Mouse (Mus musculus) intestine, embryonic 14.5 days (tissue): ENCODE data around the gene Kat6b. TPM values are rescaled to one million over a fixed set of nuclear protein-coding genes. Genes with fewer than 3 reads are reported as not detected.
"Not testable (repeated sequence)": the region's sequence is repeated elsewhere in the genome, so short reads cannot be mapped to it uniquely, and the experiment has no call there.

Source experiments
- ATAC-seq: fragments of 200-750 bp; cut with Nextera tagmentation; replicated peaks from 2 replicates; pipeline ENCODE4 v1.8.0; 2017; ENCODE audit warnings: low read depth, moderate number of reproducible peaks, moderate TSS enrichment, moderate library complexity; ENCODE audit not compliant: low FRiP score, low TSS enrichment
- DNase-seq: peaks from one replicate; pipeline ENCODE4 v3.0.0-alpha.2; 2018; ENCODE audit warnings: low spot score
- H3K27ac ChIP-seq: fragments of 300-500 bp; sonication (generic); 2 replicates; pipeline ENCODE4 v1.5.1; 2014; ENCODE audit warnings: low read depth, mild to moderate bottlenecking, control low read depth
- H3K27me3 ChIP-seq: fragments of 300-500 bp; sonication (generic); replicated peaks from 2 replicates; pipeline ENCODE4 v1.6.1; 2014; ENCODE audit warnings: low read length, control low read depth; ENCODE audit not compliant: control insufficient read depth, insufficient read depth
- H3K36me3 ChIP-seq: fragments of 300-500 bp; sonication (generic); 2 replicates; pipeline ENCODE4 v1.6.1; 2014; ENCODE audit warnings: low read length, control low read depth; ENCODE audit not compliant: control insufficient read depth, insufficient read depth
- H3K4me1 ChIP-seq: fragments of 300-500 bp; sonication (generic); replicated peaks from 2 replicates; pipeline ENCODE4 v1.6.1; 2014; ENCODE audit warnings: low read length, control low read depth, mixed read lengths; ENCODE audit not compliant: control insufficient read depth, insufficient read depth
- H3K4me2 ChIP-seq: fragments of 300-500 bp; sonication (generic); 2 replicates; pipeline ENCODE4 v1.6.1; 2014; ENCODE audit warnings: low read length
- H3K4me3 ChIP-seq: fragments of 300-500 bp; sonication (generic); 2 replicates; pipeline ENCODE4 v1.5.1; 2014; ENCODE audit warnings: low read depth, low read length, control low read depth, mixed read lengths
- H3K9ac ChIP-seq: fragments of 300-500 bp; sonication (generic); 2 replicates; pipeline ENCODE4 v1.6.1; 2014; ENCODE audit warnings: mild to moderate bottlenecking, low read length
- H3K9me3 ChIP-seq: fragments of 300-500 bp; sonication (generic); 2 replicates; pipeline ENCODE4 v1.6.1; 2016; ENCODE audit warnings: low read length, control low read depth; ENCODE audit not compliant: control insufficient read depth
- WGBS: fragments of 180-500 bp; shearing (Covaris S2); extraction: QIAGEN DNeasy Blood & Tissue Kit; methylation state at CpG from one replicate; pipeline ENCODE4 v1.1.7; 2014; 5-methylcytosine and 5-hydroxymethylcytosine counted together
- polyA plus RNA-seq: library from polyadenylated mRNA; unstranded; fragments of >200 nt; fragmentation: Nextera tagmentation; extraction: Ambion mirVana; gene quantifications from 2 replicates; pipeline ENCODE4 v1.2.1, GENCODE M21; 2014

Kat6b gene
- polyA plus RNA-seq, 1 experiment from 2014 or later = 19.6 TPM

DNA sequence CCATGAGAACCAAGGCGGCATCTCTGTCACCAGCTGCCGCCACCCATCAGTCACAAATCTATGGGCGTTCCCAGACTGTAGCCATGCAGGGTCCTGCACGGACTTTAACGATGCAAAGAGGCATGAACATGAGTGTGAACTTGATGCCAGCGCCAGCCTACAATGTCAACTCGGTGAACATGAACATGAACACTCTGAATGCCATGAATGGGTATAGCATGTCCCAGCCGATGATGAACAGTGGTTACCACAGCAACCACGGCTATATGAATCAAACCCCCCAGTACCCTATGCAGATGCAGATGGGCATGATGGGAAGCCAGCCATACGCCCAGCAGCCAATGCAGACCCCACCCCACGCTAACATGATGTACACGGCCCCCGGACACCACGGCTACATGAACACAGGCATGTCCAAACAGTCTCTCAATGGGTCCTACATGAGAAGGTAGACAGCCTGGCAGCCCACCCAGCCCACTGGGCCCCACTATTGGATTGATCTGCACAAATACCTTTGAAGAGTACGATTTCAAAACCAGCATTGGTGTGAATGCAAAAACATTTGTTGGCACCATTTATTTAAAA is 189.3 kb downstream of the Kat6b start:
- 94% methylated on average over 15 of the region's 15 CpGs for WGBS
- not testable (repeated sequence) for H3K27me3 ChIP-seq, H3K27ac ChIP-seq, DNase-seq, H3K4me3 ChIP-seq, H3K4me1 ChIP-seq, H3K4me2 ChIP-seq, H3K9ac ChIP-seq, ATAC-seq, H3K9me3 ChIP-seq
- peaks cover 41% of the 10 kb centered on the region for H3K36me3 ChIP-seq

DNA sequence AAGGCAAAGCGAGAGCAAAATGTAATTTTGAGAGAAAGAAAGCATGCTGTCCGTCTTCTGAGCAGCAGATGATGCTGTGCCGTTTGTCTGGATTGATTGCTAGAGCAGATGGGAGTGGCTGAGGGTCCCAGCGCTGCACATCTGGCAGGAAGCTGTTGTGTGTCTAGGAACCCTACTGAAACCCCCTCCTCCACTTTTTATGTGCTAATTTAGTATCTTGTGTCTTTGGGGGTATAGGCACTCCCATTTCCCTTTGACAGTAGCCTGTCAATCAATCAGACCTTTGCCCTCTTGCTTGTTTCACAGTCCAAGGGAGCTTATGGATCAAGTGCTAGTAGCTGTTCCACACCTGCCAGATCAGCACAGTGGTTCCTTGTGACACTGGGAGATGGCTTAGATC is 191.9 kb downstream of the Kat6b start:
- Histone ChIP-seq H3K9me3 (no peaks in the 10 kb centered on the region), H3K9ac (no peak overlapping the region), H3K4me2 (no peak overlapping the region), H3K4me3 (no peak overlapping the region), H3K36me3 (peaks cover 27% of the 10 kb centered on the region), H3K27ac (no peak overlapping the region), H3K4me1 (0 out of 2 replicates have a peak, but pooled peaks cover 3% of the 10 kb centered on the region), H3K27me3 (no peaks in the 10 kb centered on the region)
- 66% methylated on average over 4 of the region's 4 CpGs for WGBS
- DNase-seq (no peak), ATAC-seq (no peak)

DNA sequence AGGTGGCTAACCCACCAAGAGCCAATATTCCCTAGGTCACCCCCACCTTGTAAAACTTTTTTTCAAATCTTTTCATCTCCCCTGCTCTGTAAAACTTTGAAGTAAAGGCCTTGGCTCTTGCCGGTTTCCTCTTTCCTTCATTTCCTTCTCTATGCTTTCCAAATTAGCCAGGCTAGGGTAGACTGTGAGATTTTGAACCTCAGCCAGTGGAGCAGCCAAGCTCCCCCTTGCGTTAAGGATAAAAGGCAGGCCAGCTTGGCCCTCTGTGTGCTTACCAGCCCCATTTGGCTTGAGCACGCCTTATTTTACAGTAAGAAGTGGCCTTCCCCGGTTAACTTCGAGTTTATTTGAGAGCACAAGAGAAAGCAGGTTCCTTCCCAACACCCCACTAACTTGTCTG is 193.2 kb downstream of the Kat6b start:
- Histone ChIP-seq H3K4me2 (no peak overlapping the region), H3K27me3 (no peaks in the 10 kb centered on the region), H3K9me3 (no peaks in the 10 kb centered on the region), H3K36me3 (peaks cover 13% of the 10 kb centered on the region), H3K27ac (no peak overlapping the region), H3K9ac (no peak overlapping the region), H3K4me3 (no peak overlapping the region), H3K4me1 (peaks cover 2% of the 10 kb centered on the region; the same call in 1 of the 2 replicates)
- DNase-seq = no peak
- no peak for ATAC-seq
- WGBS = 53% methylated on average over 5 of the region's 5 CpGs

DNA sequence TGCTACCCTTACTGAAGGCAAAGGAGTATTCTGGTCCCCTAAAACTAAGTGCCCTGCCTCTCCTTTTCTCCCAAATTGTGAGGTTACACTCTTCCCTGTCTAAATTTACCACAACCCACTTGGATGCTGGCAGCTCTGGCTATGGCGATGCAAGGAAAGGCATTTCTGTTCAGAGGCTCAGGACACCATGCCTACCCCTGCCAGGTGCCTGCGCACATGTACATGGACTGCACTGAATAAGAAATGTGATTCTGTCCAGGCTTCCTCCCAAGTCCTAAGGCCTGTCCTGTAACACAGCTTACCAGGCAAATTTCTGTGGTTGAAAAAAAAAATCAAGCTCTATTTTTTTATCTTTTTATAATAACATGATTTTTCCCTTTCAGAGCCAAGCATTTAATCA is 195.0 kb downstream of the Kat6b start:
- ATAC-seq (no peak), DNase-seq (no peak)
- Histone ChIP-seq H3K36me3 (no peaks in the 10 kb centered on the region), H3K9me3 (no peaks in the 10 kb centered on the region), H3K4me2 (no peak overlapping the region), H3K9ac (no peak overlapping the region), H3K4me3 (no peak overlapping the region), H3K27me3 (no peaks in the 10 kb centered on the region), H3K4me1 (peaks cover 9% of the 10 kb centered on the region), H3K27ac (no peak overlapping the region)
- WGBS = 76% methylated on average over 2 of the region's 2 CpGs

DNA sequence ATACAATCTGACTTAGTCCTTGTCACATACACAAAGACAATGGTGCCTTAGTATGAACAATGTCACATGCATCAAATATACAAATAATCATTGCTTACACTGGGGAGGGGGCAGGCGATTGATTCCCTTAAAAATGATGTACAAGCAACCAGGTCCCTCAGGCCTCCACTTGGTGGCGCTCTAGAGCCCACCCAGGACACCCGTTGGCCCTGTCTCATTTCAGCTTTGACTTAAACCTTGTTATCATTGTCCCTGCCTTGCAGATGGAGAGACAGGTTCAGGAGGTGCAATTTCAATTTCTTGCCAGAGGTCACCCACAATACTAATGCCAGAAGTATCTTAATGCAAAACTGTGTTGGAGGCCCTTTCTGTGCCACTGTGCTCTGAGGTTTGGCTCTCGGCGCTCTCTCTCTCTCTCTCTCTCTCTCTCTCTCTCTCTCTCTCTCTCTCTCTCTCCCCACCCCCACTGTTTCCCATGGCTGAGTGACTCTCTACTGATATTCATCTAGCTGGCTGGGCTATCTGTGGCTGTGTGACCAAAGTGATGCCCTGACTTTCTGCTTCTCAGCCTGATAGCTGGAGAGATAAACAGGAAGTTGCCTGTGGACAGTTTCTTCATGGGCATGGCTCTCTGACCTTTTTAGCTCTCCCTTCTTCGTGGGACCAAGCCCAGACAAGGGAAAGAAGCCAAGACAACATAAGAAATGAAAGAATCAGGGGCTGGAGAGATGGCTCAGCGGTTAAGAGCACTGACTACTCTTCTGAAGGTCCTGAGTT is 197.5 kb downstream of the Kat6b start:
- Histone ChIP-seq H3K27me3 (no peaks in the 10 kb centered on the region), H3K27ac (no peak overlapping the region), H3K9ac (no peak overlapping the region), H3K4me2 (no peak overlapping the region), H3K4me1 (peaks cover 17% of the 10 kb centered on the region), H3K36me3 (no peaks in the 10 kb centered on the region), H3K4me3 (no peak overlapping the region), H3K9me3 (no peaks in the 10 kb centered on the region)
- WGBS = 48% methylated on average over 7 of the region's 7 CpGs
- ATAC-seq (no peak), DNase-seq (peak; percentile 74)

DNA sequence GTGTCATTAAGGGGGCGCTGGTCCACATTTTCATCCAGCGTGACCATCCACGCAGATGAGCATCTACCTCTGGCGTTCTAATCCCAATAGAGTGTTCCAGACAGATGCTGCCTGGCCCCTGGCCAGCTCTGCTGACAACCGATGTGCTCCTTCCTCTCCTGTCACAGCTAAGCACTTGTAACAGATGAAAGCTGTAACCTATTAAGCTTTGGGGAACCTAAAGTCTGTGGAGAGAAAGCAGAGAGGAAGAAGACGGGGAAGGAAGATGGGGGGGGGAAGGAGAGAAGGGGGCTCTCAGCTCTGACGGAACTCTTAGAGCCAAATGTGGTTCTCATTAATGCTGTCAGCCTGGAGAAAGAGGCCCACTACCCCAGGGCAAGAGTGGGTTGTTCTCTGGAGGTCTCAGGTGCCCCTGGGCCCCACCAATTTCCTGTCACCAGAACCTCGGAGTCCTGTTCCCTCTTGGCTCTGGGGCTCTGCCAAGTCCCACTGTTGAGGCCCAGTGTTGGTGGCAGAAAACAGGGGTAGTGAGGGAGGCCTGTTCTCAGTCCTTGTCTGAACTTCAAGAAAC is 198.5 kb downstream of the Kat6b start:
- ATAC-seq = no peak
- 34% methylated on average over 8 of the region's 8 CpGs for WGBS
- no peak for DNase-seq
- no peak overlapping the region for H3K4me2 ChIP-seq
- 0 out of 2 replicates have a peak overlapping the region, but pooled peaks have one; percentile 22 for H3K27ac ChIP-seq
- no peak overlapping the region for H3K9ac ChIP-seq
- H3K4me3 ChIP-seq = no peak overlapping the region
- no peaks in the 10 kb centered on the region for H3K36me3 ChIP-seq
- no peaks in the 10 kb centered on the region for H3K9me3 ChIP-seq
- peaks cover 17% of the 10 kb centered on the region for H3K4me1 ChIP-seq
- no peaks in the 10 kb centered on the region for H3K27me3 ChIP-seq

DNA sequence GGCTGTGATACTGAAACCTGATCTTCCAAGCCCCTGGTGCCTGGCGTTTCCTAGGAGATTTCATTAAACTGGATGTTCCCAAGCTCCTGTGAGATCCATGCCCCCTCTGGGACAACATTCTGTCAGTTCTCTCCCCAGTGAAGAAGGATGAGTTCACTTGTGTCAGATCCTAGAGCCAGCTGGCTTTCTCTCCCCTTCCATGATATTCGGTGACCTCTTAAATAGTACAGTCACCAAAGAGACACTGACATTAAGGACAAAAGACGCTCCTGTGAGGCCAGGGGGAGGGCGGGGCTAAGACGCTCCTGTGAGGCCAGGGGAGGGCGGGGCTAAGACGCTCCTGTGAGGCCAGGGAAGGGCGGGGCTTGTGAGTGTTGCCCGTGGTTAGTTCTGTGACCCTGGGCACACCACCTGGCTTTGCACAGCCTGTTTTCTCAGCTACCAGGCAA is 201.5 kb downstream of the Kat6b start:
- Histone ChIP-seq H3K4me1 (peaks cover 17% of the 10 kb centered on the region), H3K4me3 (peak overlapping the region; percentile 4; the same call in 1 of the 2 replicates), H3K27me3 (peaks cover 9% of the 10 kb centered on the region; the same call in 1 of the 2 replicates), H3K9me3 (no peaks in the 10 kb centered on the region), H3K36me3 (no peaks in the 10 kb centered on the region), H3K4me2 (peak overlapping the region; percentile 44), H3K27ac (no peak overlapping the region), H3K9ac (no peak overlapping the region)
- DNase-seq (peak; percentile 73), ATAC-seq (peak; percentile 46; the same call in 1 of the 2 replicates)
- under 1% methylated on average over 9 of the region's 9 CpGs for WGBS

DNA sequence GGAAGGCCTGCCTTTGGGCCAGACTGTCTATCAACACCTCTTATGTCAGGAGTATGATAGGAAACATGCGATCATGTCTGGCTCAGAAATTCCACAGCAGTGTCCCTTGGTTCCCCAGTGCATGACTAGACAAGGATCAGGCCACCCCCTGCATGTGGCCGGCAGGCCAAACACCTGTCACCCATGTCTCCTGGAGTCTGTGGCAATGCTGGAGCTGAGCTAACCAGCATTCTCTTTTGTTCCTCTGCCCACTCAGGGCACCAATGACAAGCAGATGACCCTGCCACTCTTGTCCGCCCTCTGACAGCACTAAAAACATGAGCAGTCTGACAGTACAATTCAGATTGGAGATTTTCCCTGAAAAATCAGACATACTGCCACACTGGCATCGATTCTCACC is 202.6 kb downstream of the Kat6b start:
- no peaks in the 10 kb centered on the region for H3K36me3 ChIP-seq
- no peak overlapping the region for H3K9ac ChIP-seq
- H3K4me2 ChIP-seq = no peak overlapping the region
- peaks cover 17% of the 10 kb centered on the region for H3K4me1 ChIP-seq
- 79% methylated on average over 4 of the region's 4 CpGs for WGBS
- H3K9me3 ChIP-seq = no peaks in the 10 kb centered on the region
- H3K27me3 ChIP-seq = peaks cover 9% of the 10 kb centered on the region; the same call in 1 of the 2 replicates
- ATAC-seq (no peak), DNase-seq (no peak)
- H3K4me3 ChIP-seq = no peak overlapping the region
- no peak overlapping the region for H3K27ac ChIP-seq
